Mouse (Mus musculus) MEL (cell line): ENCODE data around the gene Tead1. TPM values are rescaled to one million over a fixed set of nuclear protein-coding genes. Genes with fewer than 3 reads are reported as not detected.

Experiments used
- DNase-seq: peaks from one replicate; pipeline ENCODE4 v3.0.0; 2011; ENCODE audit warnings: low read depth, low spot score
- H3K27ac ChIP-seq: 2 replicates; pipeline ENCODE4 v1.5.1; 2012; ENCODE audit warnings: low read depth, mild to moderate bottlenecking, control low read depth, low read length, moderate library complexity; ENCODE audit not compliant: control insufficient read depth
- H3K27me3 ChIP-seq, 2 experiments: fragments of 150-350 bp in 1 of 2; sonication (generic) in 1 of 2; 2 replicates each; pipeline ENCODE4 v1.6.1; 2012; ENCODE audit warnings: low read length in 2 of 2, mild to moderate bottlenecking in 2 of 2, improper control_type of control experiment in 1 of 2, moderate library complexity in 1 of 2; ENCODE audit not compliant: insufficient read depth in 2 of 2, control insufficient read depth in 1 of 2
- H3K36me3 ChIP-seq, 2 experiments: 2 replicates each; pipeline ENCODE4 v1.6.1; 2012 to 2014; ENCODE audit warnings: low read length in 2 of 2, improper control_type of control experiment in 1 of 2, inconsistent platforms in 1 of 2, mild to moderate bottlenecking in 1 of 2; ENCODE audit not compliant: insufficient read depth in 2 of 2, control insufficient read depth in 1 of 2
- H3K4me1 ChIP-seq, 2 experiments: fragments of 150-350 bp in 1 of 2; sonication (generic) in 1 of 2; 2 replicates each; pipeline ENCODE4 v1.6.1; 2012; ENCODE audit warnings: low read length in 2 of 2, improper control_type of control experiment in 1 of 2, mild to moderate bottlenecking in 1 of 2; ENCODE audit not compliant: insufficient read depth in 2 of 2, control insufficient read depth in 1 of 2
- H3K4me3 ChIP-seq, 2 experiments: fragments of 150-350 bp in 1 of 2; sonication (generic) in 1 of 2; 2 replicates each; pipeline ENCODE4 v1.5.1; 2012; ENCODE audit warnings: low read depth in 2 of 2, low read length in 2 of 2, mild to moderate bottlenecking in 2 of 2, moderate library complexity in 2 of 2, control low read depth in 1 of 2, improper control_type of control experiment in 1 of 2; ENCODE audit not compliant: control insufficient read depth in 1 of 2, insufficient read depth in 1 of 2
- H3K79me2 ChIP-seq: 2 replicates; pipeline ENCODE4 v1.6.1; 2012; ENCODE audit warnings: mild to moderate bottlenecking, low read length, moderate library complexity; ENCODE audit not compliant: control insufficient read depth, poor library complexity, insufficient read depth
- H3K9ac ChIP-seq: 2 replicates; pipeline ENCODE4 v1.6.1; 2012; ENCODE audit warnings: low read depth, mild to moderate bottlenecking, control low read depth, low read length, moderate library complexity; ENCODE audit not compliant: control insufficient read depth, poor library complexity, severe bottlenecking
- H3K9me3 ChIP-seq: fragments of 150-350 bp; sonication (generic); replicated peaks from 2 replicates; pipeline ENCODE4 v1.6.1; 2012; ENCODE audit warnings: mild to moderate bottlenecking, low read length, improper control_type of control experiment, moderate library complexity; ENCODE audit not compliant: insufficient read depth
- CHD2 ChIP-seq: IDR thresholded peaks from 2 replicates; pipeline ENCODE4 v1.6.1; 2011; ENCODE audit warnings: low read length, improper control_type of control experiment
- CTCF ChIP-seq, 3 experiments: IDR thresholded peaks in 2 of 3; conservative IDR thresholded peaks in 1 of 3; 2 replicates each; pipeline ENCODE4 v1.5.1; 2011 to 2012; ENCODE audit warnings: low read length in 3 of 3, low read depth in 2 of 3, mild to moderate bottlenecking in 2 of 3, improper control_type of control experiment in 1 of 3, inconsistent platforms in 1 of 3, mixed read lengths in 1 of 3, moderate library complexity in 1 of 3; ENCODE audit not compliant: control insufficient read depth in 1 of 3, insufficient read depth in 1 of 3, poor library complexity in 1 of 3, severe bottlenecking in 1 of 3
- ELF1 ChIP-seq: IDR thresholded peaks from 2 replicates; pipeline ENCODE4 v1.6.1; 2014; ENCODE audit warnings: low read depth, mild to moderate bottlenecking, inconsistent platforms, low read length, improper control_type of control experiment, moderate library complexity
- EP300 ChIP-seq, 2 experiments: IDR thresholded peaks; 2 replicates each; pipeline ENCODE4 v1.6.1; 2011; ENCODE audit warnings: improper control_type of control experiment in 2 of 2, low read length in 2 of 2, low read depth in 1 of 2, mild to moderate bottlenecking in 1 of 2
- GABPA ChIP-seq: IDR thresholded peaks from 2 replicates; pipeline ENCODE4 v1.6.1; 2012; ENCODE audit warnings: low read depth, mild to moderate bottlenecking, inconsistent platforms, low read length, improper control_type of control experiment, moderate library complexity
- KAT2A ChIP-seq: conservative IDR thresholded peaks from 2 replicates; pipeline ENCODE4 v1.6.1; 2012; ENCODE audit warnings: low read depth, low read length, improper control_type of control experiment, inconsistent platforms
- MEF2A ChIP-seq: IDR thresholded peaks from 2 replicates; pipeline ENCODE4 v1.6.1; 2014; ENCODE audit warnings: low read depth, mild to moderate bottlenecking, inconsistent platforms, low read length, improper control_type of control experiment; ENCODE audit not compliant: poor library complexity, insufficient replicate concordance, severe bottlenecking; ENCODE audit errors: extremely low read depth
- NELFE ChIP-seq: IDR thresholded peaks from 2 replicates; pipeline ENCODE4 v1.6.1; 2011; ENCODE audit warnings: low read depth, low read length, improper control_type of control experiment
- POLR2AphosphoS2 ChIP-seq: IDR thresholded peaks from 2 replicates; pipeline ENCODE4 v1.6.1; 2011; ENCODE audit warnings: low read length, improper control_type of control experiment
- POLR2AphosphoS5 ChIP-seq: IDR thresholded peaks from 2 replicates; pipeline ENCODE4 v1.6.1; 2012; ENCODE audit warnings: low read depth, borderline replicate concordance, mild to moderate bottlenecking, inconsistent platforms, low read length, moderate library complexity, mixed read lengths
- USF1 ChIP-seq: IDR thresholded peaks from 2 replicates; pipeline ENCODE4 v1.6.1; 2014; ENCODE audit warnings: low read depth, mild to moderate bottlenecking, inconsistent platforms, low read length, improper control_type of control experiment, moderate library complexity
- USF2 ChIP-seq, 2 experiments: IDR thresholded peaks; 2 replicates each; pipeline ENCODE4 v1.6.1; 2011 to 2012; ENCODE audit warnings: improper control_type of control experiment in 2 of 2, low read length in 2 of 2, borderline replicate concordance in 1 of 2, inconsistent platforms in 1 of 2, low read depth in 1 of 2, mild to moderate bottlenecking in 1 of 2; ENCODE audit not compliant: insufficient read depth in 1 of 2
- ZC3H11A ChIP-seq: IDR thresholded peaks from 2 replicates; pipeline ENCODE4 v1.6.1; 2012; ENCODE audit warnings: low read depth, mild to moderate bottlenecking, inconsistent platforms, low read length, improper control_type of control experiment
- ZNF384 ChIP-seq: IDR thresholded peaks from 2 replicates; pipeline ENCODE4 v1.6.1; 2012; ENCODE audit warnings: low read depth, mild to moderate bottlenecking, inconsistent platforms, low read length, improper control_type of control experiment
- polyA plus RNA-seq, 2 experiments: library from polyadenylated mRNA; stranded (reverse) in 1 of 2; unstranded in 1 of 2; fragments of >175 nt in 1 of 2; fragments of >200 nt in 1 of 2; gene quantifications; 2 replicates each; pipeline versions ENCODE4 v1.2.1 to v1.2.4; 2012; ENCODE audit warnings: low replicate concordance in 2 of 2, low read depth in 1 of 2; ENCODE audit not compliant: insufficient read length in 2 of 2, insufficient read depth in 1 of 2, missing spikeins in 1 of 2
- total RNA-seq: library from RNA; depleted of rRNA; stranded (reverse); fragments of 300-350 nt; gene quantifications from 2 replicates; pipeline ENCODE4 v1.2.3, GENCODE M21; 2012

The Tead1 gene
- total and polyA plus RNA-seq, 3 experiments: not detected

DNA sequence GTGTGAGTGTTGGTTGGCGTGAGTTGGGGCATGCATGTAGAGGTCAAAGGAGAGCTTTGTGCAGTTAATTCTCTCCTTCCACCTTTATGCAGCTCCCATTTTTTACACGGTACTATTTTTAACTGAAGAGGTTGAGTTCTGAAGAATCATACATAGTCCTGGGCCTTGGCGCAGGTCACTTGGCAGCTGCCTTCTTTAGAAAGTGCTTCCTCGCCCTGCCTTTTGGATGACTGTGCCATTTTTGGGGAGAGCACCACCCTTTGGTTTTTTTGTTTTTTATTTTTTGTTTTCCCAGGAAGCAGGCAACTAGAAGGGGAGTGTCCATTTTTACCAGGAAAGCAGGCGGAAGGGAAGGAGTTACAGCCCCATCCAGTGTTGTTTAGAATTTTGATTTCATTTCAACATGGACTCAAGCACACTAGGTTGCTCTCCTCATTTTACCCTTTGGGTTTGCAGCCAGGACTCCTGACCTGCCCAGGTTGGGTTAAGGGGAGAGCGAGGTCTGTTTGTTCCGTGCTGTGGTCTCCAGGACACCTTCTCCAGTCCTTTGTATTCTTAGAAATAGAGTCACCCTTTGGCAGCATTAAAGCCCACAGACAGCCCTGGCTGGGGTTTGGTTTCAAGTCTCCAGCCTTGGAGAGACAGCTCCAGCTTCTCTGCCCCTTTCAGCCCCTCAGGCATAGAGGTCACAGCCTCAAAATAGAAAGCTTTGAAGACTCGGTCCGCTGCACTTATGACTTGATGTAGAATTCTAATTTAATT lies 193.5 kb downstream of the Tead1 start:
- Histone ChIP-seq H3K36me3 (no peaks in the 10 kb centered on the region), H3K79me2 (no peaks in the 10 kb centered on the region)
- no peak for DNase-seq

DNA sequence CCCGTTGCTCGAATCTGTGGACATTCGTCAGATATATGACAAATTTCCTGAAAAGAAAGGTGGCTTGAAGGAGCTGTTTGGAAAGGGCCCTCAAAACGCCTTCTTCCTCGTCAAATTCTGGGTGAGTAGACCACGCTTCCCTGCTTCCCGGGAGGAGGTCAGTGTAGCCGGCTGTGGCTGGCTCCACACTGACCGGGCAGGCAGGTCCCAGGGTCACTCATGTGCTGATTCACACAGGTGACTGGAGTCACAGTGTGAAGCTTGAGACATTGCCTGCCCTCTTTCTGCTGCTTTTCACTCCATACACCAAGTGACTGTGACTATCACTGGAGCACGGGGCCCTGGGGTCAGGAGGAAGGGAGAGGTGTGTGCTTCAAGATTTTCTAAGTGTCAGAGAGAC lies 197.0 kb downstream of the Tead1 start:
- no peak overlapping the region for H3K4me3 ChIP-seq
- TF ChIP-seq USF2 (IDR thresholded peaks at IDR 0.05; ENCODE audit: borderline replicate concordance in 1 of 2, insufficient read depth in 1 of 2, low read depth in 1 of 2, low read length in 2 of 2): no peak
- no peak for TF ChIP-seq MEF2A
- no peak for TF ChIP-seq GABPA
- no peak for TF ChIP-seq EP300 (IDR thresholded peaks at IDR 0.05; ENCODE audit: low read depth in 1 of 2, low read length in 2 of 2)
- no peak for DNase-seq
- no peaks in the 10 kb centered on the region for H3K79me2 ChIP-seq
- H3K9me3 ChIP-seq: no peaks in the 10 kb centered on the region
- no peaks in the 10 kb centered on the region for H3K36me3 ChIP-seq
- no peaks in the 10 kb centered on the region for H3K4me1 ChIP-seq
- no peak overlapping the region for H3K27ac ChIP-seq
- no peak overlapping the region for H3K9ac ChIP-seq
- no peaks in the 10 kb centered on the region for H3K27me3 ChIP-seq

More for the DNA sequence above, 193.5 kb downstream of the Tead1 start:
- H3K27ac ChIP-seq: no peak overlapping the region
- no peak overlapping the region for H3K9ac ChIP-seq
- no peaks in the 10 kb centered on the region for H3K4me1 ChIP-seq
- H3K4me3 ChIP-seq: no peak overlapping the region
- no peaks in the 10 kb centered on the region for H3K9me3 ChIP-seq
- no peak for TF ChIP-seq ZNF384
- no peak for TF ChIP-seq NELFE
- no peak for TF ChIP-seq ELF1
- no peak for TF ChIP-seq MEF2A
- no peak for TF ChIP-seq EP300 (IDR thresholded peaks at IDR 0.05; ENCODE audit: low read depth in 1 of 2, low read length in 2 of 2)
- no peak for TF ChIP-seq CHD2
- no peak for TF ChIP-seq KAT2A
- no peak for TF ChIP-seq ZC3H11A
- no peak for TF ChIP-seq POLR2AphosphoS5
- TF ChIP-seq CTCF (IDR thresholded peaks at IDR 0.05 in 2 of 3, conservative IDR thresholded peaks at IDR 0.05 in 1 of 3; ENCODE audit: control insufficient read depth in 1 of 3, insufficient read depth in 1 of 3, low read depth in 2 of 3, low read length in 3 of 3, poor library complexity in 1 of 3, severe bottlenecking in 1 of 3): no peak
- TF ChIP-seq USF1: no peak
- no peak for TF ChIP-seq POLR2AphosphoS2
- H3K27me3 ChIP-seq: no peaks in the 10 kb centered on the region
